Mouse (Mus musculus) effector memory CD4-positive, alpha-beta T cell, adult 7 months (primary cell): ENCODE data around the gene Otog. TPM values are rescaled to one million over a fixed set of nuclear protein-coding genes. Genes with fewer than 3 reads are reported as not detected.

ENCODE experiments used
- polyA plus RNA-seq: library from polyadenylated mRNA; unstranded; fragments of 100-300 nt; shearing (Covaris generic); gene quantifications from one replicate; pipeline ENCODE4 v1.2.1, GENCODE M21; 2017

Gene Otog
- not detected for polyA plus RNA-seq

GRCm38 (mm10) chr7:46240696-46241095 is at the start of gene Otog:
TSS of gene Otog (plus strand) at chr7:46240987.

DNA sequence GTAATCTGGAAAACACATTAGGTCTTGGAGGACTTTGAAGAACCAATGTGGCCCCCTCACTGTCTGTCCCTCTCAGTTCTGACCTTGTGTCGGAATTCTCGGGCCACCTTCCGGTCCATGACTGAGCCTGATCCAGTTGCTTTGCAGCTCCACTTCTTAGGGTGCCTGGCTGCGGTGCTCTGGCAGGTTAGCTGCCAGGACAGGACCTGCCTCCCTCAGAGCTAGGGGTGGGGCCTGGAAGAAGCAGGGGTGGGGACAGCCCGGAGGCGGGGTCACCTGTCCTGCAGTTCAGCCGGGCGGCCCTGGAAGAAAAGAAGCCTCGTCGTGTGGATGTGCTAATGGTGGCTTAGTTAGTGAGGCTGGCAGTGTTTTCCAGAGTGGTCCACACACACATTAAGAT is 2.4 kb upstream of the Otog start, which contains the start of gene Ush1c:
Gene Ush1c, minus strand, starts transcription at position 158 of the 400 bp plus-strand sequence.

Other genes with a start within 250 kb of the Otog start
- 0.10 TPM for gene Abcc6, start 210.7 kb upstream of the Otog start, polyA plus RNA-seq
- 24.0 TPM for gene Nomo1, start 207.3 kb upstream of the Otog start, polyA plus RNA-seq
- gene Kcnj11, start 140.2 kb upstream of the Otog start, polyA plus RNA-seq, result 0.16 TPM
- gene Abcc8, start 61.0 kb upstream of the Otog start, polyA plus RNA-seq, result 0.54 TPM
- not detected for gene Ush1c, start 2.5 kb upstream of the Otog start, polyA plus RNA-seq
- not detected for gene Myod1, start 135.5 kb downstream of the Otog start, polyA plus RNA-seq
- gene Kcnc1, start 155.5 kb downstream of the Otog start, polyA plus RNA-seq, result 0.93 TPM